Mouse (Mus musculus) lung, postnatal 0 days (tissue): ENCODE measurements at regions not wholly inside any gene's neighbourhood (a gene's known extent, or its start where the extent isn't known, plus 50 kb on each side); places are given as distances from the start of the nearest gene placed in this dataset.

Experiments used
- CTCF ChIP-seq: IDR thresholded peaks from 2 replicates; pipeline ENCODE4 v1.5.1; 2016; ENCODE audit warnings: antibody characterized with exemption, mild to moderate bottlenecking
- EP300 ChIP-seq: IDR thresholded peaks from 2 replicates; pipeline ENCODE4 v1.6.1; 2016; ENCODE audit warnings: antibody characterized with exemption, mild to moderate bottlenecking, control low read depth

GRCm38 (mm10) chr12:16034691-16035515 is 218.2 kb upstream of the Trib2 start:
- no peak for TF ChIP-seq EP300
- no peak for TF ChIP-seq CTCF
